Mouse (Mus musculus): ENCODE data around the gene Mtmr3.

Mtmr3 gene

DNA sequence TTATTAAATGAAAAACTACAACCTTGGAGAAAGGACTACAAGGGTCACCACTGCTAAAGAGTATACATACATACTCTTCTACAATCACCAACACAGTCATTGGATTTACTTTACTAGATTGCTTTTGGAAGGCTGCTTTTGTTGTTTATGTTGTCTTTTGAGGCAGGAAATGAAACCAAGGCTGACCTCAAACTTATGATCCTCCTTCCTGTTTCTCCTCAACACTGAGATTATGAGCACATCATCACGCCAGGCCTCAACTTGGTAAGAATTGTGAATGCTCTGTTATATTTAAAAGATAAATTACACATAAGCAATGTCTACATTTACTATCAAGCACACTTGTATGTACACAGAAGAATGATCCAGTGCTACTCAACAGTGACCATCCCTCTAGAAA lies 58.0 kb downstream of the Mtmr3 start:
- DNase-seq (ENCODE audit: inconsistent age in 2 of 2, low spot score in 1 of 2): no peak

- DNase-seq (ENCODE audit: inconsistent age in 2 of 2, low spot score in 1 of 2): no peak
Observed at GRCm38 (mm10) chr11:4527132-4527531, 67.5 kb downstream of the Mtmr3 start.

GRCm38 (mm10) chr11:4522142-4522664 lies 72.5 kb downstream of the Mtmr3 start:
- peak in 1 of 2 experiments; percentile 64 for DNase-seq (ENCODE audit: inconsistent age in 2 of 2, low spot score in 1 of 2)

GRCm38 (mm10) chr11:4518981-4519380 lies 75.7 kb downstream of the Mtmr3 start:
- DNase-seq (ENCODE audit: inconsistent age in 2 of 2, low spot score in 1 of 2): no peak

DNA sequence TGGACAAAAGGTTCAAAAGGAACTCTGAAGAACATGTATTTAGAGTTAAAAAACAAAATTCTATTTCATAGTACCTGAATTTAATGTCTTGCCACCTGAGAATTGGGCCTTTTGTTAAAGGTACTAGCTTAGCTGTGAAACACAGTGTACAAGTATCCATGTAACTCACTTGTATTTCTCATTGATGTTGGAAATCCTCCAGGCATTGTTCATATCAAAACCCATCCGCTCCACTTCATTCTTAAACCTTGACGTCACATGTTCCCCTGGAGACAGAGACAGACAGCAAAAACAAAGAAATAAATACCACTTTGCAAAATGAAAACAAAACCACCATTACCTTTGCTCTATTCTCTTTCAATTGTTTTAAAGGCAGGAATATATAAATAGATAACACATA lies 87.2 kb downstream of the Mtmr3 start:
- DNase-seq (ENCODE audit: inconsistent age in 2 of 2, low spot score in 1 of 2): no peak

DNA sequence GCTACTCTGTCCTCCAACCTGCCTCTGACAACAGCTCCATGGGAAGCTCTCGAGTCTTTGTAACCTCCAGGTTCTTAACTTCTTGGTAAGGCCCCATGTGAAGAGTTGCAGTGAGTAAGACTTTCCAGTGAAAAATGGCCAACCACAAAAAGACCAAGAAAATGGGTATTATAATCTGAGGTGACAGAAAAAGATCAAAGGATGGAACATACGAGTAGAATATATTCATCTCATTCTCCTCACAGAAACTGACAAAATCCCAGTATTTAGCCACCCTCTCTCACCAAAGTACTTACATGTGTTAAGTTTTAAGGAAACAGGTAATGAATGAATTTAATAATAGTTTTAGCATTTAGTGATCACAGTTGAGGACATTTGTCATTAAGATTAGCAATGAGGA lies 88.2 kb downstream of the Mtmr3 start:
- DNase-seq (ENCODE audit: inconsistent age in 2 of 2, low spot score in 1 of 2): no peak

GRCm38 (mm10) chr11:4502206-4502605 lies 92.5 kb downstream of the Mtmr3 start:
- no peak for DNase-seq (ENCODE audit: inconsistent age in 2 of 2, low spot score in 1 of 2)

GRCm38 (mm10) chr11:4500826-4501225 lies 93.8 kb downstream of the Mtmr3 start:
- DNase-seq (ENCODE audit: inconsistent age in 2 of 2, low spot score in 1 of 2): no peak

DNA sequence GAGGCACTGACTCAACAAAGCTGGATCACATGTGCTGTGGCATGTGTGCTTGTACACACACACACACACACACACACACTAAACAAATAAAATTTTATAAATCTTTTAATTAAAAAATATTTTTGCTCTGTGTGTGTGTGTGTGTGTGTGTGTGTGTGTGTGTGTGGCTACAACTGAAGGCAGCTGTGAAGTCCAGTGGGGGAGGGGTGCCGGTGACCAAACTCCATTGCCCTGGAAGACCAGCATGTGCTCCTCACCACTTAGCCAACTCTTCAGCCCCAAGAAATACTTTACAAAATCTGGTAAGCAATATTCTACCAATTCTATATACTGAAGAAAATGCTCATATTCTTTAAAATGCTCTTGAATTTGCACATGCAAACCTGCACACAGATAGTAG lies 94.4 kb downstream of the Mtmr3 start:
- no peak for DNase-seq (ENCODE audit: inconsistent age in 2 of 2, low spot score in 1 of 2)

GRCm38 (mm10) chr11:4499456-4499855 lies 95.2 kb downstream of the Mtmr3 start:
- DNase-seq (ENCODE audit: inconsistent age in 2 of 2, low spot score in 1 of 2): no peak

GRCm38 (mm10) chr11:4498774-4499173 lies 95.9 kb downstream of the Mtmr3 start:
- DNase-seq (ENCODE audit: inconsistent age in 2 of 2, low spot score in 1 of 2): no peak

DNA sequence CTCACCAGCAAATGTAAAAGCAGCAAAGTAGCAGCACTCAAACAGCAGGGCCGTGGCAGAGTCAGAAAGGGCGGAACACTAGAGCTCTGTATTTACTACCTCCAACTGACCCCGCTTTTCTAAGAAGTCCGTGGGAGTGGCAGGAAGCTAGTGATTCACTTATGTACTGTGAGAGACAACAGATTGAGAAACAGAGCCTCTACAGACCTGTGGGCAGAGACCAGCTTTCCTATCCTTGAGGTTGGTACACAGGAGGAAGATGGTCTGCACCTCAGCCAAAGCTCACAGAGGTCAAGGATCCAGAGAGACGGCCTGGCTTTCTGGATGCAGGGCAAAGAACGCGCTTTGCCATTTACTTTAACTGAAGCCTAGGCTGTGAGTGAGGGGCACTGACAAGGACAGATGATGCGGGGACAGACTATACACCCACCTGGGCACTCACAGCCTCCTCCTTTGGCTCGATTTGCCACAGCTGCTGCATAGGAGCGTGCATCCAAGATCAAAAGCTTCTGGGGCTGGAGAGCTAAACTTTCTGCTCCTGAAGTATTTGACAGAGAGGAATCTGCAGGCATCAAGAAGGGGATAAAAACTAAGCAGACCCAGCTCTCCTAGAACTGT lies 97.1 kb downstream of the Mtmr3 start:
- peak; percentile 27 to 68 for DNase-seq (ENCODE audit: inconsistent age in 2 of 2, low spot score in 1 of 2)

DNA sequence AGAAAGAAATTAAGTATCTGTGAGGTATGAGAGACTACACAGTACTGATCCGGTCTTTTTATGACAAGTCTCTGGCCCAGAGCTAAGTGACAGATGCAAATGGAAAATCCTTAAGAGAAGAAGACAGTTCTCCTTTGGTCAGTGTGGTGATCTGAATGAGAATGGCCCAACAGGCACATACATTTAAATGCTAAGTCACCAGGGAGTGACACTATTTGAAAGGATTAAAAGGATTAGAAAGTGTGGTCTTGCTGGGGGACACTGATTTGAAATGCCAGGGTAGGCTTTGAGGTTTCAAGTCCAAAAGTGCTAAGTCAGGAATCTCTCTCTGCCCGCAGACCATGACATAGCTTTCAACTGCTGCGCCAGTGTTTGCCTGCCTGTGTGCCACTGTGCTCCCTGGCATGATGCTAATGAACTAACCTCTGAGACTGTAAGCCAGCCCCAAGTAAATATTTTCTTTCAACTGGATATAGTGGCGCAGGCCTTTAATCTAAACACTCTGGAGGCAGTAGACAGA lies 99.6 kb downstream of the Mtmr3 start:
- DNase-seq (ENCODE audit: inconsistent age in 2 of 2, low spot score in 1 of 2): no peak

DNA sequence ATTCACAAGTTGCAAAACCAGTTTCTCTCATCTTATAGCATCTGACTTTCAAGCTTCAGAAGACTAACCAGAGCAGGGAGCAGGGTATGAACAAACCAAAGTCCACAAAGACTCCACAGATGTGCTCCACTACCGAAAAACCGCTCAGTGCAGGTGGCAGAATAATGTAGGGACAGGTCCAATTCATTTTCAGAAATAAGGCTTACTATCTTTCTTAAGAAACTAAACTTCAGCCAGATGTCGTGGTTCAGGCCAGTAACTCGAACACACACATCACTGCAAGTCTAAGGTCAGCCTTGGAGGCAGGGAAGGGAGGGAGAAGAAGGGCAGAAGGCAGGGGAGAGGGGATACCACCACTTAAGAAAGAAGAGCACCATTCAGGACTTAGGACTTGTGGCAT lies 105.5 kb downstream of the Mtmr3 start:
- no peak for DNase-seq (ENCODE audit: inconsistent age in 2 of 2, low spot score in 1 of 2)

DNA sequence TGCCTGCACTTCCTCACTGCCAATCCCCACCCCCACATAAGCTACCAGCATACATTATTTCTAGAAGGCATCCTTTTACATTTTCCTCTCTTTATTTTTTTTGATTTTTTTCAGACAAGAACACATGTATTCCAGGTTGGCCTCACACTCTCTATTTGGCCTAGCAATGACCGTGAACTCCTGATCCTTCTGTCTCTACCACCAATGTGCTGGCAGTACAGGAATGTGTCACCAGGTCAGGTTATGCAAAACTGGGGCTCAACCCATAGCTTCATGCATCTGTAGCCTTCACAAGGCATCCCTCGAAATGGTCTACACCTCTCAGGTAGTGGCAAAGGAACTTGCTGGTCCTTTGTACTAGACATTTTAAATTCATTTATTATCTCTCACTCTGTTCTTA lies 105.9 kb downstream of the Mtmr3 start:
- no peak for DNase-seq (ENCODE audit: inconsistent age in 2 of 2, low spot score in 1 of 2)

DNA sequence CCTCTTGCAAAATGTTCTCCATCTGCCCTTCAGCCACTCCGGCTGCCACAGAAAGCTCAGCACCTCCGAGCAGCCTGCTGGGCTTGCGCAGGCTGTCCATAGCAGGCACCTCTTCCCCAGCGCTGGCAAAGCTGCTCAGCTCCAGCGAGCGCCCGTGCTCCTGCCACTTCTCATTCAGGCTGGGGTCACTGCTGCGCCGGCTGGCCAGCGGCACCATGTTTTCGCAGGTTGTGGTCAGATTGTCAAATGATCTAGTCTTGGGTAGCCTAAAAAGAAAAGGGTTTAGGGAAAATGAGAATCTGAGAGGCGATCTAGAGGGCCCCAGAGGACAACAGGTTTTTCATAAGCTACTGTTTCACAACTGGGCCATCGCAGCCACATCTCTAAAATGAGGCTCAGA lies 106.3 kb downstream of the Mtmr3 start:
- no peak for DNase-seq (ENCODE audit: inconsistent age in 2 of 2, low spot score in 1 of 2)

- DNase-seq (ENCODE audit: inconsistent age in 2 of 2, low spot score in 1 of 2): peak in 1 of 2 experiments; percentile 51
Observed at GRCm38 (mm10) chr11:4487401-4487965, 107.2 kb downstream of the Mtmr3 start.

DNA sequence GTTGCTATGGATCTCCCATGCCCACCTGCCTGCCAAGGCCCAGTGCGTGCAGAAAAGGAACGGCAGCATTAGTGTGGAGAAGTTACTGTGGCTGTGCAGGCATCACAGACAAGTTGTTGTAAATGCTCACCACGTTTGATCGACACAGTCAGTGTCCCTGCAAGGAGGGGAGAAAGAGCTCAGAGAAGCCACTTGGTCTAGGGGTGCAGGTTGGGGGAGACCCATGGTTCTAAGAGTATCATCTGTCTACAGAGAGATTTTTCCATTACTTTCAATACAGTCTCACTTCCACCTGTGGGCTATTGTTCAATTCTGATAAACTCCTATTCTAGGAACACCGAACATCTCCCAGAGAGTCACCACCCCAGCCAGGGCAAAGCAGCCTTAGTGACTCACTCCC lies 110.1 kb downstream of the Mtmr3 start:
- no peak for DNase-seq (ENCODE audit: inconsistent age in 2 of 2, low spot score in 1 of 2)

- DNase-seq (ENCODE audit: inconsistent age in 2 of 2, low spot score in 1 of 2): no peak
Observed at GRCm38 (mm10) chr11:4482641-4483040, 112.0 kb downstream of the Mtmr3 start.

DNA sequence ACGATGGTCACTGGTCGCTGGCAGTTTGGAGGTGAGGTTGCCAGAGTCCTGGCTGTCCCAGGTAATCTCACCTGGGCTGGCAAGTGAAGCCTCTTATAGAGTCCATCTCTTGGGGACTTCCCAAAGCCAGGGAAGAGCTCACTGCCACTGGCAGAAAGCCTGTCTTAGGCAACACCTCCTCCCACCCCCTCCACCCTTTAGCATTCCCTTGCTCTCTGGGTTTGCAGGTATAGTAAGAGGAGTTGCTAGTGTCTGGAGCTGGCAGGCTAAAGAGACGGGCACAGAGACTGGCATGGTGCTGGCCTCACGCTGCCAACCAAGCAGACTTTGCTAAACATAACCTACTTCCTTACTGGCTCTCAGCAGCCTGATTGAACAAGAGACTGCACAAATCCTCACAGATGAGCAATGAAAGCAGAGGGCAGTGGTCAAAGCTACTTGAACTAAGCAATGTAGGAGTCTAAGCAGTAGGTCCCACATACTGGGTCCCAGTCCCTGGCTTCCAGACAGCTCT lies 118.4 kb downstream of the Mtmr3 start:
- DNase-seq (ENCODE audit: inconsistent age in 2 of 2, low spot score in 1 of 2): no peak

DNA sequence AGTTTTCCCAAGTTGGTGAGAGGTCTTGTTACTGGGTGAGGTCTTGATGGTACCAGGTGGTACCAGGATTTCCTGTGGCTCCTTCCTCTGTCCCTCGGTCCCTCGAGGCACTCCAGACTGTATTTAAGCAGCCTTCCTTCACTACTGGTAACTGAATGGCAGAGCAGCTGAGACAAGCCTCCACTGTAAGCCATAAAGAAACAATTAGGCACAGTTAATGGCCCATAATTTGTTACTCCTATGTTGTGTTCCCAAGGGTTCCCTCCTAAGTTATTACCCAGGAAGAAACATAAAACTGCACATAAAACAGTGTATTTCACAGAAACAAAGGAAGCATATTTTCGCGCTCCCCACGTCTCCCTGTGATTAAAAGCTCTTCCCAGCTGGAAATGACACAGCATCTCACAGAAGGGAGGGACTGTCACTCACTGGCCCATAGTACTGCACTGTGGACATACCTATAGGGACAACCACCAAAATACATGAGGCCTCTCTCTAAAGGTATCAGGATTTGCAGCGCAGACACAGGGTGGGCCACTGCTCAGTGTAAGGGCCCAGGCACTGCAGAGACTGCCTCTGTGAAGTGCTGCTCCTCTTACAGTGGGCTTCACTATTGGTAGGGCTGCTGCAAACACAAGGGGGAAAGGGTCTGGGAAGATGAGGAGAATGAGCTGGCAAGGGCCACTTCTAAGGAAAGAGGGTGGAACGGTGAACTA lies 122.0 kb downstream of the Mtmr3 start:
- DNase-seq (ENCODE audit: inconsistent age in 2 of 2, low spot score in 1 of 2): no peak

- DNase-seq (ENCODE audit: inconsistent age in 2 of 2, low spot score in 1 of 2): no peak
Observed at GRCm38 (mm10) chr11:4471734-4472133, 122.9 kb downstream of the Mtmr3 start.

All from adrenal gland, adult (tissue).